Mouse (Mus musculus): ENCODE data around the gene G6pc3.

The G6pc3 gene

GRCm38 (mm10) chr11:102236022-102236421 is 46.6 kb downstream of the G6pc3 start:
- no peak for ATAC-seq (ENCODE audit: insufficient number of reproducible peaks, low FRiP score, low TSS enrichment)

- no peak for ATAC-seq (ENCODE audit: insufficient number of reproducible peaks, low FRiP score, low TSS enrichment)
Observed at GRCm38 (mm10) chr11:102240636-102241035, 51.2 kb downstream of the G6pc3 start.

GRCm38 (mm10) chr11:102241246-102241645 is 51.8 kb downstream of the G6pc3 start:
- ATAC-seq (ENCODE audit: insufficient number of reproducible peaks, low FRiP score, low TSS enrichment) = no peak

- ATAC-seq (ENCODE audit: insufficient number of reproducible peaks, low FRiP score, low TSS enrichment) = no peak
Observed at GRCm38 (mm10) chr11:102241874-102242273, 52.5 kb downstream of the G6pc3 start.

All from cerebellum, adult (tissue).